Mouse (Mus musculus): ENCODE results near the gene Snx18.

Gene Snx18

GRCm38 (mm10) chr13:113617891-113618823 lies at the start of gene Snx18:
Gene Snx18 (minus strand): TSS chr13:113618564.
- DNase-seq (ENCODE audit: low read depth), result peak; percentile 94

GRCm38 (mm10) chr13:113663883-113664282 lies 45.5 kb upstream of the Snx18 start:
- no peak for DNase-seq (ENCODE audit: low read depth)

GRCm38 (mm10) chr13:113663151-113663779 lies 44.9 kb upstream of the Snx18 start, which contains the start of gene Hspb3:
Gene Hspb3 (minus strand): TSS chr13:113663676.
- no peak for DNase-seq (ENCODE audit: low read depth)

- no peak for DNase-seq (ENCODE audit: low read depth)
Measured at GRCm38 (mm10) chr13:113661826-113662271, 43.5 kb upstream of the Snx18 start.

- DNase-seq (ENCODE audit: low read depth), result no peak
Measured at GRCm38 (mm10) chr13:113660576-113661310, 42.4 kb upstream of the Snx18 start.

- DNase-seq (ENCODE audit: low read depth), result no peak
Measured at GRCm38 (mm10) chr13:113657204-113657603, 38.8 kb upstream of the Snx18 start.

- no peak for DNase-seq (ENCODE audit: low read depth)
Measured at GRCm38 (mm10) chr13:113656639-113657038, 38.3 kb upstream of the Snx18 start.

GRCm38 (mm10) chr13:113655511-113655910 lies 37.1 kb upstream of the Snx18 start:
- no peak for DNase-seq (ENCODE audit: low read depth)

- DNase-seq (ENCODE audit: low read depth), result no peak
Measured at GRCm38 (mm10) chr13:113640944-113641597, 22.7 kb upstream of the Snx18 start.

- peak; percentile 73 for DNase-seq (ENCODE audit: low read depth)
Measured at GRCm38 (mm10) chr13:113638914-113639313, 20.6 kb upstream of the Snx18 start.

- peak; percentile 61 for DNase-seq (ENCODE audit: low read depth)
Measured at GRCm38 (mm10) chr13:113635799-113636222, 17.4 kb upstream of the Snx18 start.

GRCm38 (mm10) chr13:113634732-113635481 lies 16.5 kb upstream of the Snx18 start:
- peak; percentile 16 for DNase-seq (ENCODE audit: low read depth)

GRCm38 (mm10) chr13:113632506-113632905 lies 14.1 kb upstream of the Snx18 start:
- no peak for DNase-seq (ENCODE audit: low read depth)

- DNase-seq (ENCODE audit: low read depth), result no peak
Measured at GRCm38 (mm10) chr13:113627601-113628000, 9.2 kb upstream of the Snx18 start.

- no peak for DNase-seq (ENCODE audit: low read depth)
Measured at GRCm38 (mm10) chr13:113622865-113623255, 4.5 kb upstream of the Snx18 start.

GRCm38 (mm10) chr13:113622122-113622864 lies 3.9 kb upstream of the Snx18 start:
- DNase-seq (ENCODE audit: low read depth), result no peak

GRCm38 (mm10) chr13:113619003-113619402 lies 639 bp upstream of the Snx18 start:
- DNase-seq (ENCODE audit: low read depth), result no peak

GRCm38 (mm10) chr13:113617338-113617890 lies 950 bp downstream of the Snx18 start:
- DNase-seq (ENCODE audit: low read depth), result peak; percentile 52

- DNase-seq (ENCODE audit: low read depth), result peak; percentile 29
Measured at GRCm38 (mm10) chr13:113616751-113617337, 1.5 kb downstream of the Snx18 start.

Data from naive thymus-derived CD4-positive, alpha-beta T cell, adult 2 months (primary cell).